Mouse (Mus musculus) hindbrain, embryonic 16.5 days (tissue): ENCODE data around the gene Sdk2. TPM values are rescaled to one million over a fixed set of nuclear protein-coding genes. Genes with fewer than 3 reads are reported as not detected.

ENCODE experiments used
- ATAC-seq: fragments of 200-750 bp; cut with Nextera tagmentation; 2 replicates; pipeline ENCODE4 v1.8.0; 2017; ENCODE audit warnings: moderate TSS enrichment, moderate library complexity
- H3K27ac ChIP-seq: fragments of 300-500 bp; sonication (generic); 2 replicates; pipeline ENCODE4 v1.5.1; 2014; ENCODE audit warnings: low read depth, mild to moderate bottlenecking, control low read depth, low read length, moderate library complexity
- H3K27me3 ChIP-seq: fragments of 300-500 bp; sonication (generic); replicated peaks from 2 replicates; pipeline ENCODE4 v1.6.1; 2014; ENCODE audit warnings: low read length; ENCODE audit not compliant: control insufficient read depth, insufficient read depth
- H3K36me3 ChIP-seq: fragments of 300-500 bp; sonication (generic); 2 replicates; pipeline ENCODE4 v1.6.1; 2014; ENCODE audit warnings: mild to moderate bottlenecking, low read length, moderate library complexity, mixed read lengths; ENCODE audit not compliant: control insufficient read depth, insufficient read depth
- H3K4me1 ChIP-seq: fragments of 300-500 bp; sonication (generic); 2 replicates; pipeline ENCODE4 v1.6.1; 2014; ENCODE audit warnings: low read depth, low read length; ENCODE audit not compliant: control insufficient read depth, insufficient read depth
- H3K4me2 ChIP-seq: fragments of 300-500 bp; sonication (generic); 2 replicates; pipeline ENCODE4 v1.6.1; 2014; ENCODE audit warnings: mild to moderate bottlenecking, low read length, control low read depth, moderate library complexity
- H3K4me3 ChIP-seq: fragments of 300-500 bp; sonication (generic); 2 replicates; pipeline ENCODE4 v1.5.1; 2014; ENCODE audit warnings: mild to moderate bottlenecking, low read length, control low read depth, moderate library complexity
- H3K9ac ChIP-seq: fragments of 300-500 bp; sonication (generic); 2 replicates; pipeline ENCODE4 v1.6.1; 2014; ENCODE audit warnings: low read depth, mild to moderate bottlenecking, control low read depth, low read length, moderate library complexity
- H3K9me3 ChIP-seq: fragments of 300-500 bp; sonication (generic); 2 replicates; pipeline ENCODE4 v1.6.1; 2014; ENCODE audit warnings: mild to moderate bottlenecking, low read length, moderate library complexity; ENCODE audit not compliant: control insufficient read depth
- WGBS: fragments of 180-500 bp; shearing (Covaris S2); extraction: QIAGEN DNeasy Blood & Tissue Kit; methylation state at CpG from one replicate; pipeline ENCODE4 v1.1.7; 2014; 5-methylcytosine and 5-hydroxymethylcytosine counted together
- polyA plus RNA-seq: library from polyadenylated mRNA; unstranded; fragments of >200 nt; fragmentation: Nextera tagmentation; extraction: Ambion mirVana; gene quantifications from 2 replicates; pipeline ENCODE4 v1.2.1, GENCODE M21; 2015

Gene Sdk2
- polyA plus RNA-seq, 1 experiment from 2014 or later: 3.3 TPM

- no peak overlapping the region for H3K4me3 ChIP-seq
- H3K27me3 ChIP-seq: no peaks in the 10 kb centered on the region
- H3K9ac ChIP-seq: no peak overlapping the region
- no peaks in the 10 kb centered on the region for H3K9me3 ChIP-seq
- 68% methylated on average over 3 of the region's 3 CpGs for WGBS
- no peaks in the 10 kb centered on the region for H3K36me3 ChIP-seq
- H3K4me1 ChIP-seq: no peaks in the 10 kb centered on the region
- ATAC-seq: no peak
- H3K27ac ChIP-seq: no peak overlapping the region
- no peak overlapping the region for H3K4me2 ChIP-seq
These were observed 292.1 kb downstream of the Sdk2 start for GRCm38 (mm10) chr11:113774773-113775172.

GRCm38 (mm10) chr11:113773191-113773590 lies 293.7 kb downstream of the Sdk2 start:
- WGBS: 89% methylated on average over 5 of the region's 5 CpGs
- H3K36me3 ChIP-seq: no peaks in the 10 kb centered on the region
- no peak overlapping the region for H3K4me3 ChIP-seq
- ATAC-seq: no peak
- no peak overlapping the region for H3K9ac ChIP-seq
- H3K27me3 ChIP-seq: no peaks in the 10 kb centered on the region
- no peak overlapping the region for H3K27ac ChIP-seq
- no peak overlapping the region for H3K4me2 ChIP-seq
- H3K4me1 ChIP-seq: no peaks in the 10 kb centered on the region
- no peaks in the 10 kb centered on the region for H3K9me3 ChIP-seq

- no peaks in the 10 kb centered on the region for H3K36me3 ChIP-seq
- H3K9ac ChIP-seq: no peak overlapping the region
- no peak overlapping the region for H3K4me2 ChIP-seq
- no peak overlapping the region for H3K27ac ChIP-seq
- WGBS: 79% methylated on average over 13 of the region's 13 CpGs
- no peaks in the 10 kb centered on the region for H3K27me3 ChIP-seq
- no peak for ATAC-seq
- H3K4me3 ChIP-seq: no peak overlapping the region
- H3K9me3 ChIP-seq: no peaks in the 10 kb centered on the region
- no peaks in the 10 kb centered on the region for H3K4me1 ChIP-seq
These were observed 295.7 kb downstream of the Sdk2 start for GRCm38 (mm10) chr11:113771187-113771586.

GRCm38 (mm10) chr11:113768356-113768755 lies 298.5 kb downstream of the Sdk2 start:
- H3K4me3 ChIP-seq: no peak overlapping the region
- H3K9me3 ChIP-seq: no peaks in the 10 kb centered on the region
- ATAC-seq: no peak
- no peaks in the 10 kb centered on the region for H3K36me3 ChIP-seq
- H3K4me1 ChIP-seq: 0 out of 2 replicates have a peak, but pooled peaks cover 3% of the 10 kb centered on the region
- no peak overlapping the region for H3K9ac ChIP-seq
- no peak overlapping the region for H3K27ac ChIP-seq
- H3K27me3 ChIP-seq: no peaks in the 10 kb centered on the region
- 57% methylated on average over 3 of the region's 3 CpGs for WGBS
- H3K4me2 ChIP-seq: no peak overlapping the region

GRCm38 (mm10) chr11:113767285-113767684 lies 299.6 kb downstream of the Sdk2 start:
- Histone ChIP-seq H3K27ac (no peak overlapping the region), H3K4me1 (0 out of 2 replicates have a peak, but pooled peaks cover 3% of the 10 kb centered on the region), H3K36me3 (no peaks in the 10 kb centered on the region), H3K4me3 (no peak overlapping the region), H3K4me2 (no peak overlapping the region), H3K9ac (no peak overlapping the region), H3K27me3 (no peaks in the 10 kb centered on the region), H3K9me3 (no peaks in the 10 kb centered on the region)
- ATAC-seq: no peak
- 64% methylated on average over 8 of the region's 8 CpGs for WGBS

GRCm38 (mm10) chr11:113766284-113766985 lies 300.4 kb downstream of the Sdk2 start:
- no peak overlapping the region for H3K9ac ChIP-seq
- no peak overlapping the region for H3K4me3 ChIP-seq
- no peaks in the 10 kb centered on the region for H3K27me3 ChIP-seq
- no peak overlapping the region for H3K4me2 ChIP-seq
- no peak overlapping the region for H3K27ac ChIP-seq
- no peak for ATAC-seq
- H3K9me3 ChIP-seq: no peaks in the 10 kb centered on the region
- 58% methylated on average over 10 of the region's 10 CpGs for WGBS
- H3K4me1 ChIP-seq: 0 out of 2 replicates have a peak, but pooled peaks cover 3% of the 10 kb centered on the region
- no peaks in the 10 kb centered on the region for H3K36me3 ChIP-seq

GRCm38 (mm10) chr11:113764132-113764849 lies 302.6 kb downstream of the Sdk2 start:
- no peaks in the 10 kb centered on the region for H3K36me3 ChIP-seq
- 91% methylated on average over 6 of the region's 6 CpGs for WGBS
- H3K9ac ChIP-seq: no peak overlapping the region
- H3K4me3 ChIP-seq: no peak overlapping the region
- H3K9me3 ChIP-seq: no peaks in the 10 kb centered on the region
- no peak overlapping the region for H3K27ac ChIP-seq
- H3K4me1 ChIP-seq: 0 out of 2 replicates have a peak, but pooled peaks cover 3% of the 10 kb centered on the region
- H3K27me3 ChIP-seq: no peaks in the 10 kb centered on the region
- no peak overlapping the region for H3K4me2 ChIP-seq
- ATAC-seq: no peak

- no peak overlapping the region for H3K27ac ChIP-seq
- H3K4me2 ChIP-seq: no peak overlapping the region
- no peak for ATAC-seq
- H3K4me1 ChIP-seq: 0 out of 2 replicates have a peak, but pooled peaks cover 3% of the 10 kb centered on the region
- no peak overlapping the region for H3K4me3 ChIP-seq
- H3K9ac ChIP-seq: no peak overlapping the region
- WGBS: 17% methylated on average over 5 of the region's 5 CpGs
- no peaks in the 10 kb centered on the region for H3K9me3 ChIP-seq
- H3K27me3 ChIP-seq: no peaks in the 10 kb centered on the region
- no peaks in the 10 kb centered on the region for H3K36me3 ChIP-seq
These were observed 303.4 kb downstream of the Sdk2 start for GRCm38 (mm10) chr11:113763449-113763848.

- H3K36me3 ChIP-seq: no peaks in the 10 kb centered on the region
- no peak overlapping the region for H3K9ac ChIP-seq
- no peak overlapping the region for H3K4me3 ChIP-seq
- 0 out of 2 replicates have a peak, but pooled peaks cover 3% of the 10 kb centered on the region for H3K4me1 ChIP-seq
- H3K9me3 ChIP-seq: no peaks in the 10 kb centered on the region
- H3K4me2 ChIP-seq: no peak overlapping the region
- no peaks in the 10 kb centered on the region for H3K27me3 ChIP-seq
- WGBS: 82% methylated on average over 8 of the region's 8 CpGs
- ATAC-seq: no peak
- no peak overlapping the region for H3K27ac ChIP-seq
These were observed 304.6 kb downstream of the Sdk2 start for GRCm38 (mm10) chr11:113762136-113762797.
